Comparison of ENCODE assay signal across 25 mouse cellular contexts in genomic region chr15:89376040-89376439, GRCm38 (mm10). TPM values are rescaled to one million over a fixed set of nuclear protein-coding genes. Genes with fewer than 3 reads are reported as not detected.
"Had no signal": no experiment of that assay in that cellular context is flagged by ENCODE, and none has a peak within 500 bp of the region (broad histone marks: within the 10 kb centered on the region; RNA-seq: fewer than 3 reads in every experiment).

No protein-coding gene starts in this region.

- H3K4me2 ChIP-seq: intestine, embryonic 15.5 days; kidney, embryonic 15.5 days; limb, embryonic 12.5 days; limb, embryonic 15.5 days; lung, embryonic 15.5 days; midbrain, embryonic 15.5 days; neural tube, embryonic 12.5 days; neural tube, embryonic 15.5 days; stomach, embryonic 15.5 days had no signal

- H3K4me3 ChIP-seq: intestine, embryonic 15.5 days; kidney, embryonic 15.5 days; limb, embryonic 12.5 days; limb, embryonic 15.5 days; lung, embryonic 15.5 days; megakaryocyte, embryonic 14.5 days; midbrain, embryonic 10.5 days; midbrain, embryonic 15.5 days; neural tube, embryonic 12.5 days; neural tube, embryonic 15.5 days; stomach, embryonic 15.5 days had no signal

- H3K9me3 ChIP-seq: intestine, embryonic 15.5 days; kidney, embryonic 15.5 days; limb, embryonic 12.5 days; limb, embryonic 15.5 days; lung, embryonic 15.5 days; megakaryocyte, embryonic 14.5 days; midbrain, embryonic 10.5 days; midbrain, embryonic 15.5 days; neural tube, embryonic 12.5 days; neural tube, embryonic 15.5 days; stomach, embryonic 15.5 days had no signal

- H3K9ac ChIP-seq: intestine, embryonic 15.5 days; kidney, embryonic 15.5 days; limb, embryonic 12.5 days; limb, embryonic 15.5 days; liver, embryonic 14.5 days; lung, embryonic 15.5 days; midbrain, embryonic 15.5 days; neural tube, embryonic 12.5 days; neural tube, embryonic 15.5 days; stomach, embryonic 15.5 days had no signal

- H3K27ac ChIP-seq: intestine, embryonic 15.5 days; kidney, embryonic 15.5 days; limb, embryonic 12.5 days; limb, embryonic 15.5 days; liver, embryonic 14.5 days; lung, embryonic 15.5 days; midbrain, embryonic 10.5 days; midbrain, embryonic 15.5 days; neural tube, embryonic 12.5 days; neural tube, embryonic 15.5 days; stomach, embryonic 15.5 days had no signal

- DNase-seq: kidney, adult 11 months; kidney, postnatal 10 days; kidney, postnatal 4 days; left cerebral cortex, postnatal 4 days; lung, adult 18-20 months; lung, postnatal 10 days; lung, postnatal 36 days; right cerebral cortex, adult 18-20 months; right cerebral cortex, postnatal 14 days; right cerebral cortex, postnatal 4 days; spleen, adult 18-20 months; thymus, postnatal 25 days had no signal

- ATAC-seq: intestine, embryonic 15.5 days; midbrain, embryonic 15.5 days had no signal

RNA-seq across cellular contexts. Expression of gene Klhdc7b, which starts 8.7 kb away (rescaled TPM):
- total RNA-seq: left cerebral cortex, postnatal 4 days had no signal
- polyA plus RNA-seq: intestine, embryonic 15.5 days; kidney, embryonic 15.5 days; limb, embryonic 12.5 days; limb, embryonic 15.5 days; liver, embryonic 14.5 days; lung, embryonic 15.5 days; midbrain, embryonic 10.5 days; neural tube, embryonic 12.5 days; stomach, embryonic 15.5 days; thymus, postnatal 0 days had no signal
